Mouse (Mus musculus): ENCODE results near the gene Gsto2. TPM values are rescaled to one million over a fixed set of nuclear protein-coding genes. Genes with fewer than 3 reads are reported as not detected.

The Gsto2 gene
- total RNA-seq, 2 experiments from 2014 or later: 0.51 to 0.73 TPM

DNA sequence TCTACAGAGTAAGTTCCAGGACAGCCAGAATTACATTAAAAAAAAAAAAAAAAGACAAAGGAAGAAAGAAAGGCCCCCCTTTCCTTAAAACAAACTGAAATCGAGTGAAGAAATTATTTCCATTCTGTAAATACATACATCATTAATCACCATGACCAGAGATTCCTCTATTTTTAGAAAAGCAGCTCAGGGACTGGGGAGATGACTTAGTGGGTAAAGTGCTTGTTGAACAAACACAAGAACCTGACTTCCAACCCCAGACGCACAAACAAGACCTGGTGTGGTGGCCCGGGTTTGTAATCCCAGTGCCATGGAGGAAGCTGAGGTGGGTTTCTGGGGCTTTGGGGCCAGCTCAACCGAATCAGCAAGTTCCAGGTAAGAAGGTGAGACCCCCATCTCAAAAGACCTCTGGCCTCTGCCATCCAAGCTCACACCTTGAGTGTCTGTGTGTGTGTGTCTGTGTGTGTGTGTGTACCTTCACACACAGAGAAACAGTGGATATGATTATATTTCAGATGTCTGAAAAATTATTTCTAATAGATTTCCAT, 2.4 kb downstream of the Gsto2 start:
- DNase-seq: no peak
- H3K4me3 ChIP-seq: no peak overlapping the region
- TF ChIP-seq CTCF (IDR thresholded peaks at IDR 0.05): no peak
- H3K27ac ChIP-seq: no peak overlapping the region
- intact Hi-C loops (cut with DNase I): no loop called here

DNA sequence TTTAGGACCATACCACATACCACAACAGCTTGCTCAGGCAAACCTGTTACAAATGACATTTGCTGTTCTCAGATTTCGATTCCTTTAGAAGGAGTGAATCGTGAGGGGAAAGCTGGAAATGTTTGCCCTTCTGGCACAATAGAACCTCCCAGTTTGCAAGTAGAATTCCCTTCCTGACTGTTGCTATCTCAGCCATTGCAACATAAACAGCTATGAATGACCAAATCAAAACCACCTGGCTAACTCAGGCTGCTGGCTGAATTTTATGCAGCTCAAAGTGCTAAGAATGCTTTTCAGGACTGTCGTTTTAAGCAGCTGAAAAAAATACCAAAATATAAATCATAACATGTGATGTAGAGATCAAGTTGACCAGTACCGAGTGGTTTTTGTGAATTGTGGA, 3.6 kb downstream of the Gsto2 start:
- intact Hi-C loops (cut with DNase I): no loop called here
- TF ChIP-seq CTCF (IDR thresholded peaks at IDR 0.05): no peak
- no peak for DNase-seq
- Histone ChIP-seq H3K4me3 (no peak overlapping the region), H3K27ac (no peak overlapping the region)

DNA sequence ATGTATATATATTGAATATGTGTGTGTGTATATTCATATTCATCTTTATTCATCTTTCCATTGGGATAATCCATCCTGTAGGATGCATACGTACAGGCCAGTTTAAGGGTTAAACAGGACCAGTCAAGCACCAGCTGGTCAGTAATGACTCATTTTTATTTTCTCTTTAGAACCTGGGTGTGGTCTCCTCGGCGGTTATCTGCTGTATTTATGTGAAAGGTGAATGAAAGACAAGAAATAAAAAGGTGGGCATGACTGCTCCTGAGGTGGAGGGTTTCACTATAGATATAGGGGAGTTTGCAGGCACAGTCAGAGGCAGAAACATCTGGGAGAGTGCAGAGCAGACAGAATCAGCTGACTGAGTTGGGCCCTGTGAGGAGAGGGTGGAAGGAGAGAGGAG, 4.2 kb downstream of the Gsto2 start:
- H3K27ac ChIP-seq: no peak overlapping the region
- no peak for TF ChIP-seq CTCF (IDR thresholded peaks at IDR 0.05)
- no peak for DNase-seq
- no peak overlapping the region for H3K4me3 ChIP-seq
- intact Hi-C loops (cut with DNase I): no loop called here

DNA sequence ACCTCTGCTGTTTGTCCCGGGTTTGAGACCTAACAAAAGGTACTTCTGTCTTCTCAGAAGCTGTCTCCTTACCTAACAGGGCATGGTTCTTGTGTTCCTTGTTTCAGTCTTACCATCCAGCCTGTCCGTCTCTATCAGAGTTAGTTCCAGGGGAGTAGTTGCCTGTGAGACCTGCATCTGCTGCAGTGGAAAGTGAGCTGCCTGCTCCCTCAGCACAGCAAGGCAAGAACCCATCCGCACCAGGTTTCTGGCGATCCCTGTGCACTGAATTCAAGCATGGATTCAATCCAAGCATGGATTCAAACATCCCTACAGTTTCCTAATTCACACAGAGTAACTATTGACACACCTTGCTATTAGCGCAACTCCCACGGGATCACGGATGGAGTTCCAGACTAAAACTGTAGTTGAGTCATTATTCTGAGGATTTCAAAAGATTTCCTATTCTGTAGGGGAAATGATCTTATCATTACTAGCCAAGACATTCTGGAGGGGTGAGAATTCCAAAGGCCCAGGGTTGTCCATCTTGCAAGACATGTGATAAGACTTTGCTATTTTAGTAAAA, 4.8 kb downstream of the Gsto2 start:
- DNase-seq: no peak
- no peak for TF ChIP-seq CTCF (IDR thresholded peaks at IDR 0.05)
- no peak overlapping the region for H3K4me3 ChIP-seq
- no peak overlapping the region for H3K27ac ChIP-seq
- intact Hi-C loops (cut with DNase I): no loop called here

DNA sequence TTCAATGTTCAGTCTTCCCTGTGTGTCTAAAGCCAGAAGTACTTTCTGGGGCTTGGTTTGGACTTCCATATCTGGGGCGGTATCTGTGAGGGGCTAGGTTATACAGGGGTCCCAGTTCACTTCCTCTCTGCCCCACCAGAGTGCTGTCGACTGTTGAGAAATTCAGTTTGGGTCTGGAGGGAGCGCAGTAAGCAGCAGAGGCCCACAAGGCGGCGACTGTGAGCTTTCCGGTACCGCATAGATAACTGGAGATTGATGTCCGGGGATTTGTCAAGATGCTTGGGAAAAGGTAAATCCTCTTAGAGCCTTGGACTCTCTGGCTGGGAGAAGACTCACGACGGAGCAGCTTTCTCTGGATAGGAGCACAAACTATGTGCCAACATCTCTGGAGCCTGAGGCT, 6.2 kb downstream of the Gsto2 start:
- intact Hi-C loops (cut with DNase I): no loop called here
- no peak for DNase-seq
- Histone ChIP-seq H3K27ac (no peak overlapping the region), H3K4me3 (no peak overlapping the region)
- peak; percentile 16; the same call in 1 of the 2 replicates for TF ChIP-seq CTCF (IDR thresholded peaks at IDR 0.05)

DNA sequence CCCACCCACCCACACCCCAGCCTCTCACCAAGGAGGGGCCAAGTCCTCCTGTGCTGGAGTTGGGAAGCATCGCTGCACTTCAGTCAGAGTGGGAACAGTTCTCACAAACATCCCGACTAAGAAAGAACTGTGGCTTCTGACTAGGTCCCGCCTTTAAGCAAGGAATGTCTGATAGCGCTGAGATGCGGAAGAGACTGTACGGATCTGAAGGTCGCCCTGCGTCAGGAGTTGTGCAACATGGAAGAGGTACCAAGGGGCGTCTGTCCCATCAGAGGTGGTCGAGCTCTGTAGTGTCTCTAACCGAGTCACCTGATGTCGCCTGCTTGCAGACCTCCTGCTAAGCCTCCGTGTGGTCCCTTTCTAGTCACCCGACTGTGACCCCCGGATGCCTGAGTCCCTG, 10.9 kb downstream of the Gsto2 start:
- Histone ChIP-seq H3K4me3 (no peak overlapping the region), H3K27ac (no peak overlapping the region)
- DNase-seq: no peak
- intact Hi-C loops (cut with DNase I): no loop called here
- no peak for TF ChIP-seq CTCF (IDR thresholded peaks at IDR 0.05)

DNA sequence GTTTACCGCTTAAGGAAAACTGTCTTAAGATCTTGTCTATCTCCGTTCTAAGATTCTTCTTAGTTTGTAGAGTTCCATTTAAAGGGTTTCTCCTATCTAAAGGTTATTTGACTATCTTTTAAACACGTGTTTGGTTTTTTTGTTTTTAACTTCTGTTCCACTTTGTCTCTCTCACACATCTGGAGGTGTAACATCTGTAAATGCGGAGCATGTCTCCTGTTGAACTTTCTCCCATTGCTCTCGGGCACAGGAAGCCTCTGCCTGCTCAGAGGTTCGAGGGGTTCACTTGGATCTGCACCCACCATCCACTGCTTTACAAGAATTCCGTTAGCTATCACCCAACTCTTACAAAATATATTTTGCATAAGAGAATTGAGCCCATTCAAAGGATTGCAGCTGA, 16.2 kb downstream of the Gsto2 start:
- Histone ChIP-seq H3K27ac (no peak overlapping the region), H3K4me3 (no peak overlapping the region)
- TF ChIP-seq CTCF (IDR thresholded peaks at IDR 0.05): no peak
- no peak for DNase-seq
- intact Hi-C loops (cut with DNase I): no loop called here

DNA sequence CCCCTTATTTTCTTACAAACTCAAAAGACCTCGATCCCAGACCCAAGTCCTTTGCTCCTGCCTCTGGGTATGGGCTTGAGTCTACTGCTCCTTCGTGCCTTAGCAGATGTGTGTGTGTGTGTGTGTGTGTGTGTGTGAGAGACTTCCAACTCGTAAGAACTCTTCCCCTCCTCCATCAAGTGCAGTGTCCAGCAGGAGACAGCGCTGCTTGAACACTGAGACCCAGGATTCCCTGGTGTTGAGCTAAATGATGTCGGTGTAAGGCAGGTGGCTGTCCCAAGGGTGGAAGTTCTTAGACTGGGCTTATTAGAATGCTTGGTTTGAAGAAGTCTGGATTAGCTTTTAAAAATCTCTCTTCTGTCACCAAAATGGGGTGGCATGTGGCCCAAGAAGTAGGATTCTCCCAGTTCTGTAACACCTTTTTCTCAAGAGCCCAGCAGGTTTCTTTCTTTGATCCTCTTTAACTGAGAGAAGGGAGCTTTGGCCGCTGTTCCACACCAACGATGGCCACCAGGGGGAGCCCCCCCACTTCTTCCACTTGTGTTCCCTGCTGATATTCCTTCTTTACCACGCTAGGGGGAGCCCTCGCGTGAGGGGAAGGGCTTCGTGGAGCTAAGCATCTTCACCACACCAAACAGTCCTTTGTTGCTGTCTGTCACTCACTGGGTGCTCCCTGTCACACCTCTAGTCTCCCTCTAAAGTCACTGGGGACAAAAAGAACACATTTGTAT, 17.0 kb downstream of the Gsto2 start:
- H3K4me3 ChIP-seq: no peak overlapping the region
- no peak; the same call in 1 of the 2 replicates for TF ChIP-seq CTCF (IDR thresholded peaks at IDR 0.05)
- intact Hi-C loops (cut with DNase I): loop anchor here (1.0 kb wide), 1 partner anchor 50 kb away; no protein-coding TSS in a partner anchor
- peak; percentile 79 for DNase-seq
- H3K27ac ChIP-seq: no peak overlapping the region

DNA sequence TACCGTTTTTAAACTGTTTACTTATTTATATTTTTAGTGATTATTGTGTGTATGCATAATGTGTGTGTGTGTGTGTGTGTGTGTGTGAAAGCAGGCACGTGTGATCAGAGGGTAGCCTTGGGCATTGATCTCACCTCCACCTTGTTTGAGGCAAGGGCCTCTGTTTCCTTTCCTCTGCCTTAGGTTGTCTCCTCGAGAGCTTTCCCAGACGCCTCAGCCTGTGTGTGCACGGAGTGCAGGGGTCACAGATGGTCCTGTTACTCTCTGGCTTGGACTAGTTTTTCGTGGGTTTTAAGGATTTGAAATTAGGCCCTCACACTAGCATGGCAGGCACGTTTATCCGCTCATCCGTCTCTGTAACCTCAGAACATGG, 17.5 kb downstream of the Gsto2 start:
- H3K27ac ChIP-seq: no peak overlapping the region
- no peak for DNase-seq
- no peak overlapping the region for H3K4me3 ChIP-seq
- intact Hi-C loops (cut with DNase I): loop anchor here (1.0 kb wide), 1 partner anchor 49 kb away; no protein-coding TSS in a partner anchor
- no peak for TF ChIP-seq CTCF (IDR thresholded peaks at IDR 0.05)

DNA sequence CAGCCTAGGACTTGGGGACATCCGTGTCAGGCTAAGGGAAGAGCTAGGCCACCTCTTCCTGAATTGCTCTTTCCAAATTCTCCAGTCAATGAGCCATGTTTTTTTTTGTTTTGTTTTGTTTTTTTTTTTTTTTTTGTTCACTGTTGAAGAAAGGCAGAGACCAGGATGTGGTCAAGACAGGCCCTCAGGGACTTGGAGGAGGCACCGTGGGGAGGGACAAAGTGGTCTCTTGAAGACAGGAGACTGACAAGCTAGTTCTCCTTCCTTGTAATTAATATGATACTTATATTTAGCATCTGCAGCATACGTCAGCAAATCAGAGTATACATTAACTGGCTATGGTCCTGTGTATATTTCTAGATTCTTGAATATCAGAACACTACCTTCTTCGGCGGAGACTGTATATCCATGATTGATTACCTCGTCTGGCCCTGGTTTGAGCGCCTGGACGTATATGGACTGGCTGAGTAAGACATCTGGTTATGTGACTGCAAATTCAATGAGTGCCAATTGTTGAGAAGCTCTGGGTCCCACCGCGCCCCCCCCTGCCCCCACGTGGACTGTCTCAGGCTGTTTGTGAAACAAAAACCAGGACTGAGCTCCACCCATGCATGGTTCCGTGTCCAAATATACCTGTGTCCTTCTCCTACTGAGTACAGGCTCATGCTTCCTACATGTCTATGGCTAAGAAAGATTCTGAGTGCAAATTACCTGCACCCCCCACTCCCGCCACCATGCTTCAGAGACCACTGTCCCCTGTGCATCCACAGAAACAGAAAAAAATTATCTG, 19.2 kb downstream of the Gsto2 start:
- TF ChIP-seq CTCF (IDR thresholded peaks at IDR 0.05): no peak
- Histone ChIP-seq H3K4me3 (no peak overlapping the region), H3K27ac (no peak overlapping the region)
- intact Hi-C loops (cut with DNase I): no loop called here
- DNase-seq: no peak

DNA sequence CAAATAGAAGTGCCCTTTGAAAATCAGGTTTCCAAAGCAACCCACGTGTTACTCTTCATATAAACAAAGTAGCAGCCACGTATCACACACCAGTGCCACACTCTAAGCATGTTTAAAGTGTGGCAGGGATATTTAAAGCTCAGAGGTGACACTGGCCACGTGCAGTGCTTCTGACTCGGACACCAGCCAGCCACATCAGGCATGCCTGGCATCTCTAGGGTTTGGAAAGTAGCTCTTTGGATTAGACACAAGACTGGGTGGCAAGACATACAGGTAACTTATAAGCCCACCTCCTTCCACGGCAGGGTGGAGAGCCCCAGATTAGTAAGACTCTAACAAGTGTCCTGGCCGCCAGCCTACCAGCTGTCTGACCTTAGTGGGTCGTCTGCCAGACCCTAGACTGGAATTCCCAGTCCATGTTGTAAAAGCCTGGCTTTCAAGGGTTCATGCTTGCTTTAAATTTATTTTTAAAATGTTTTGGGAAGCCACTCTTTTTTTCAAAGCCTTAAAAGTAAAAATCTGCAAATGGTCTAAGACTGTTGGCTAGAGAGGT, 19.9 kb downstream of the Gsto2 start:
- Histone ChIP-seq H3K27ac (no peak overlapping the region), H3K4me3 (no peak overlapping the region)
- TF ChIP-seq CTCF (IDR thresholded peaks at IDR 0.05): no peak
- no peak for DNase-seq
- intact Hi-C loops (cut with DNase I): no loop called here

DNA sequence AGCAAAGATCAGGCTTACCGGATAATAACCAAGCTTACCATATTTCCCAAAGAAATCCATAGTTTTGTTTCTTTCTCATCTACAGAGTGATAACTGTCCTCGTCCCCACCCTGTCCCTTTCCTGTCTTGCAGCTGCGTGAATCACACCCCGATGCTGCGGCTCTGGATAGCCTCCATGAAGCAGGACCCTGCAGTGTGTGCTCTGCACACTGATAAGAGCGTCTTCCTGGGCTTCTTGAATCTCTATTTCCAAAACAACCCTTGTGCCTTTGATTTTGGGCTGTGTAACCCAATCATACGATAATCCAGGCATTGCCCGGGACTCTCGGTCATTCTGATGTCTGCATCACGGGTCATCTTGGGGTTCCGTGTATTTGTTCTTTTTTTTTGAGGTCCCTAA, 20.6 kb downstream of the Gsto2 start:
- DNase-seq: no peak
- no peak for TF ChIP-seq CTCF (IDR thresholded peaks at IDR 0.05)
- no peak overlapping the region for H3K4me3 ChIP-seq
- H3K27ac ChIP-seq: no peak overlapping the region
- intact Hi-C loops (cut with DNase I): no loop called here

DNA sequence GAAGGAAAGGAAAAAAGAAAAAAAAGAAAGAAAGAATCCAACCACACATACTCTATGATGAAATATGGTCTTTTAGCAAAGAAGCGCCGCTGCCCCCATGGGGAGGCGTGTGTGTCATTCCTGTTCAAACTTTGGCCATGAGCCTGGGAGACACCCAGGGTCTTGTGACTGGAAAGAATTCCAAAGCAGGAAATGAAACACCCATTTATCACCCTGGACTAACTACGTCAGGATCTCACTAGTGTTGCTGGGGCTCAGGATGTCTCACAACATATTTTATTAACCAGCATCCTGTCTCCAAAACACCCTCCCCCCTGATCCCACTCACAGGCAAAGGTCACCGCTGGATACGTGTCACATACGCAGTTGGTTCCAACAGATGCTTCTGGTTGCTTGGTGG, 21.3 kb downstream of the Gsto2 start:
- no peak for TF ChIP-seq CTCF (IDR thresholded peaks at IDR 0.05)
- intact Hi-C loops (cut with DNase I): no loop called here
- no peak overlapping the region for H3K4me3 ChIP-seq
- peak overlapping the region; percentile 13; the same call in 1 of the 2 replicates for H3K27ac ChIP-seq
- peak; percentile 43 for DNase-seq
